Mouse (Mus musculus) adrenal gland, postnatal 25 days (tissue): ENCODE measurements around the gene Ccdc9. TPM values are rescaled to one million over a fixed set of nuclear protein-coding genes. Genes with fewer than 3 reads are reported as not detected.

Source experiments
- DNase-seq: peaks from one replicate; pipeline ENCODE4 v3.0.0; 2021; ENCODE audit warnings: mixed read lengths
- long read RNA-seq: library from polyadenylated mRNA; stranded (forward); transcript quantifications from one replicate; pipeline ENCODE4 v2.0.0, GENCODE M21; 2021
- total RNA-seq: library from RNA; stranded (reverse); gene quantifications from 2 replicates; pipeline ENCODE4 v1.2.3, GENCODE M21; 2021

Ccdc9 gene
- 83.5 and 93.6 TPM in 2 replicates for total RNA-seq
- long read RNA-seq, partial matches to known transcripts, result 27 of 47 reads
- long read RNA-seq, other reads (novel, unspliced or antisense), result 18 of 47 reads

DNA sequence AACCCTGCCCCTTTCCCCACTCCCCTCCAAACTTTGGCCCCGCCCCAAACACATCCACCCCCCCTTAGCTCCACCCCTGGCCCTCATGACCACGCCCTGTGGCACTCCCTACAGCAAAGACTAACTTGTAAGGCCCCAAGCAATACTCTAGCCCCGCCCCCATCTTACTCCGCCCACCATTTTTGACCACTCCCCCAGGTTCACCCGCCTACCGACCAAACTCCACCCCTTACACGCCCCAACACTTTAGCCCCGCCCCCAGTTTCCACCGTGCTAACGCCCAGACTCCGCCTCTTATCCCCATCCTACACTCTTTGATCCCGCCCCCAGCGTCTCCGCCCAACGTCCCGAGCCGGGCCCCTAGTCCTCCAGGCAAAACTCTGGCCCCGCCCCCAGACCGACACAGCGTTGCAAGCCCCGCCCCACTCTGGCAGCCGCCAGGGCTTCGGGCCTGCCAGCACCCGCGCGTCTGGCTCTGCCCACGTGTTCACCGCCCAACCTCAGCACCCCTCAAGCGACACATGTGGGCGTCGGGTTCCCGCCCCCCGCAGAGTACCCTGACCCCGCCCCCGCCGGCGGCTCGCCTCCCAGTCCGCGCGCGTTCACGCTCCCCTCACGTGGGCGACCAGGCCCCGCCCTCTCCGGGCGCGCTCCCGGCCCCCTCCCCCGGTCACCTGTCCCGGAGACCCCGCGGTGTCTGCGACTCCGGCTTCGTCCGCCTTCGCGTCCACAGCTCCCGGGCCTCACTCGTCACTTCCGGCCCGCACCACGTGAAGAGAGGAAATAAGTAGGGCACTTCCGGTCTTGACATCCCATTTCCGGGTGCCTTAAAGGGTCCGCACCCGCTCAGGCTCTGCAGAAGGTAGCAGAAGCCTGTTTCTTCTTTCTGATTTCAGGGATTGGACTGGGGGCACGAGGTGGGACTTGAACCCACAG, at the start of gene Ccdc9:
TSS of gene Ccdc9 (minus strand) at position 770 of the 936 bp plus-strand sequence.
- DNase-seq, result peak; percentile 100

DNA sequence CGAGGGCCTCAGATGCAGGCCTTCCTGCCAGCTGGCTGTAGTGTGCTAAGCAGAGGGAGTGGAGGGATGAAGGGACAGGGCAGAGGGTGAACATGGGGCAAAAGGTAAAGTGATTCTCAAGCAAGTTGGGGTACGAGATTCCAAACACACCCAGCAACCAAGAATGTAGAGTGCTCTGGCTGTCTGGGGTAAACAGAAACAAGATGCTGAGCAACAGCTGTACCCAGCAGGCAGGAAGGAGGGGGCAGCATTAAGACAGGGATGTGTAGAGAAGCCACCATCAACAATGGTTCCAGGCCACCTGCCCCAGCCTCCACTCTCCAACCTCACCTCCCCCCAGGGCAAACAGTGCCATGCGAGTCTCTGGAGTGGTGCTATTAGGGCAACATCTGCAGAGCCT, 42.6 kb upstream of the Ccdc9 start:
- DNase-seq, result no peak

DNA sequence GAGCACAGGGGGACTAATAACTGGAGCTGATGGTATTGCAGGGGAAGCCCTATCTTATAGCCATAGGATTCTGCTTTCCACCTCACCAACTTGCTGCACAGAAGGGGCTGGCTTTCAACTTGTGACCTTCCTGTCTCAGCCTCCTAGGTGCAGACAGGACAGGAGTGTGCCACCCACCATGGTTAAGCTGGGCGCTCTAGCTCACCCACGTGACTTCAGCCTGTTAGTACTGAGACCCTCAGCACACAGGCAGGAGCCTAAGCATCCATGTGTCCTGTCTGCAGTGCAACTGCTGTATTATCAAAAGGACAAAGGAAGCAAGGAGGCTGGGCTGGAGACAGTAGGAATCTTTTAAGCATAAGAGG, 40.0 kb upstream of the Ccdc9 start:
- no peak for DNase-seq

DNA sequence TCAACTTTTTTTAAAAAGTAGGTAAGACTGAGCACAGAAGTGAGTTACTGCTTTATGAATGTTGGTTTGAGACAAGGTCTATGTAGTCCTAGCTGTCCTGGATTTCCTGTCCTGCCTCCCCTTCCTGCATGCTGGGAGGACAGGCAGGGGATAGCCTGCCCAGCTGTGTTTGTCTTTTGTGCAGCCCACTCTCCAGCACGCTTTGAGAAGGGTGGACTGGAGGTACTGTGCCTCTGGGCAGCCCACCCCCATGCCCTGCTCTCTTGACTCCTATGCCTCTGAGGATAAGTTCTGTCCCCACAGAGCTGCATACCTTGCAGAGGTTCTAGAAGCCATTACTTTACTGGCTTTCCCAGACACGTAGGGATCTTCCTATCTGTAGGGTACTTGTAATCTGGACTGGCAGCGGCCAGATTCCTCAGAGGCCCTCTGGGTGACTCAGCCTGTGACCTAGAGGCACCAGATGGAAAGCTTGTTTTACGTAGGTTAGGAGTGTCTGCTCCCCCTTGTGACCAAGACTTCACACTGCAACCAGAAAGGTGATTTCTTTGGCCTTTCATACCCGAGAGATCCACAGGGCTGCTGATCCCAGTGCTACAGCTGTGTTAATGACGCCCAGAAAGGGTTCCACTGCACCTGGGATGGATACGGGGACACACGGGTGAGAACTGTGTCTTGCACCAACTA, 39.5 kb upstream of the Ccdc9 start:
- peak; percentile 60 for DNase-seq

DNA sequence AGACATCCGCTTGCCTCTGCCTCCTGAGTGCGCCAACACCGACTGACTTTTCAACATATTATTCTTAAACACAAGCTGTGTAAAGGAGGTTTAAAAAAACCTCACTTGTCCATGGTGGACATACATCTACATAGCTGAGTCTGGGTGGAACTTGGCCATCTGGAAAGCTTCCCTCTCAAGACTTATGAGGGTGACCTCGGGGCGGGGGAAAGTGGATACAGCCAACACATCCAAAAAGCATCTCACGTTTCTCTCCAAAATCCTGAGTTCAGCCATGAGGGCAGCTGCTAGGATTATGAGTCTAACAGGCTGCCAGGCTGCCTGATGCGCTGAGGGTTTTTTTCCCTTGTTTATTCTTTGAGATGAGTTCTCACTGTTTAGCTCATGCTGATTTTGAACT, 38.1 kb upstream of the Ccdc9 start:
- DNase-seq, result no peak

DNA sequence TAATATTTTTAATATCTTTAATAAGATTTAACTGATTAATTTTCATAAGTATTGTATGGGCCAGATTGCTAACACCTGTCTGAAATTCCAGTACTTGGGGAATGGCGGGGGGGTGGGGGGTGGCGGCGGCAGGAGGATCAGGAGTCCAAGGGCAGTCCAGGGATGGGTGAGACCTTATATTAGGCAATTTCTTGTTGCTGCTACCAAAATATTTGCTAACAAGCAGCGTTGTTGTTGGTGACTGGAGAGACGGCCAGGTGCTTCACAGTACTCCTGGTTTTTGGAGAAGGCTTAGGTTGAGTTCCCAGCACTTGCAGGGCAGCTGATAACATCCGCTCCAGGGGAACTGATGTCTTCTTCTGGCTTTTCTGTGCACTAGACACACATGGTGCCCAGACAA, 33.9 kb upstream of the Ccdc9 start:
- no peak for DNase-seq

DNA sequence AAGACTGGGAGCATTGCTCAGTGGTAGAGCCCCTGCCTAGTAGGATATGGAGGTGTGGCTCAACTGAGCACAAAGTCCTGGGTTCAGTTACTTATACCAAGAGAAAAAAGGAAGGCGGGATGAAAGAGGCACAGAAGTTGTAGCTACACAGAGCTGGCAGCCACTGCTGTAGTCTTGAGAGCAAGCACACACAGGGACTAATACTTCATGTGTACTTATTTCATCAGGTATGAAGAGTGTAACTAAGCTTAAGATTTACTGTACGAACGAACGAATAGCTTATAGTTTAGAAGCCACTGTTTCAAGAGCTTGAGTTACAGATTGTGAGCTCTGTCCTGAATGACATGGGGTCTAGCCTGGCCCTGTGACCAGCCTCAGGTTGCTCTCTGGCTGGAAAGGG, 32.6 kb upstream of the Ccdc9 start:
- DNase-seq, result no peak

DNA sequence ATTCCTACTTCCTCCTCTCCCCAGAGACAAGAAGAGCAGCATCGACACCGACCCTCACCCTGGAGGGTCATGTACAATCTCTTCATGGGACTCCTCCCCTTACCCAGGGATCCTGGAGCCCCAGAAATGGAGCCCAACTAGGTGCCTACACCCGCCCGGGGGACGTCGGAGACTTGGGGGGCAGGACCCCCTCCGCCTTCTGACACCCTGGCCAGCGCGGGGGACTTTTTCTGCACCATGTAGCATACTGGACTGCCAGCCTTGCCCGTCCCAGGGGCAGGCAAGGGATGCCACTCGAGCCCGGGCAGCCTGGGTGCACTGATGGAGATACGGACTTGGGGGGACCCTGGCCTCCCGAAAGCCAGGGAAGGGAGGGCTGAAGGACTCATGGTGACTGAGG, 30.5 kb upstream of the Ccdc9 start:
- no peak for DNase-seq

DNA sequence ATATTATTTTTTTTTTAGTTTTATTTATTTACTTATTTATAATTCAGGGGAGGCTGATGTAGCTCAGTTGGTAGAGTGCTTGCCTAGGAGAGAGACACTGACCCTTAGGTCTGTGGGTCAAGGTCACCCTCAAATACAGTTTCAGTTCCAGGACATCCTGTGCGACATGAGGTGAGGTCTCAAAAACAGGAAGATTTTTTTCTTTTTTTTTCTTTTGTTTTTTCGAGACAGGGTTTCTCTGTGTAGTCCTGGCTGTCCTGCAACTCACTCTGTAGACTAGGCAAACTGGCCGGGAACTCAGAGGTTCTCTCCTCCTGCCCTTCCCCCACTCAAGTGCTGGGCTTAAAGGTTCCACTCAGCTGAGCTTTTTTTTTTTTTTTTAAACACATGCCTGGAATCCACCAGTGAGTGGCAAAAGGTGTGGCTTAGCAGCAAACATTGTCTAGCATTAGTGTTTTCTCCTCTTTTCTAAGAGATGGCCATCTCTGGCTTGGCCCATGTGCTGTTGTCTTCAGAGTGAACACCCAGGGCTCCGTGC, 28.7 kb upstream of the Ccdc9 start:
- DNase-seq, result no peak

DNA sequence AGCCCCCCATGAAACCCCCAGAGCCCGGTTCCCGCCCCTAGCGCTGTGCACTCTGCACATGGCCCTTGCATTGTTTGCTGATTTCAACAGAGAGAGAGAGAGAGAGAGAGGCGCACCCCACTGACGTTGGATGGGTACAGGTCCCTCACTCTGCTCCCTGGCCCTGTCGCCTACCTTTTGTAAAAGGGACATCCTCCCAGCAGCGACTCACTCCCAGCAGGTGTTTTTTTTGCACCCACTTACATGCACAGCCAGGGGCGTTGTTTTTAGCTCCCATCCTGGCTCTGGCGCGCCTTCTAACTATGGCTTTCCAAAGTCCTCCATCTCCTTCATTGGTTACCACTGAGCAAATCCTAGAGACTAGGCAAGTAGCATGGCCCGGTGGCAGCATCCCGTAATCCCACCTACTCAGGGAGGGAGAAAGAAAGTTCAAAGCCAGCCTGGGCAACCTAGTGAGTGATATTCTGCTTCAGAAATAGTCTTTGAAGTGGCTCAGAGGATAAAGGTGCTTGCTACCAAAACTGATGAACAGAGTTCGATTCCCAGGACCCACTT, 27.7 kb upstream of the Ccdc9 start:
- no peak for DNase-seq

DNA sequence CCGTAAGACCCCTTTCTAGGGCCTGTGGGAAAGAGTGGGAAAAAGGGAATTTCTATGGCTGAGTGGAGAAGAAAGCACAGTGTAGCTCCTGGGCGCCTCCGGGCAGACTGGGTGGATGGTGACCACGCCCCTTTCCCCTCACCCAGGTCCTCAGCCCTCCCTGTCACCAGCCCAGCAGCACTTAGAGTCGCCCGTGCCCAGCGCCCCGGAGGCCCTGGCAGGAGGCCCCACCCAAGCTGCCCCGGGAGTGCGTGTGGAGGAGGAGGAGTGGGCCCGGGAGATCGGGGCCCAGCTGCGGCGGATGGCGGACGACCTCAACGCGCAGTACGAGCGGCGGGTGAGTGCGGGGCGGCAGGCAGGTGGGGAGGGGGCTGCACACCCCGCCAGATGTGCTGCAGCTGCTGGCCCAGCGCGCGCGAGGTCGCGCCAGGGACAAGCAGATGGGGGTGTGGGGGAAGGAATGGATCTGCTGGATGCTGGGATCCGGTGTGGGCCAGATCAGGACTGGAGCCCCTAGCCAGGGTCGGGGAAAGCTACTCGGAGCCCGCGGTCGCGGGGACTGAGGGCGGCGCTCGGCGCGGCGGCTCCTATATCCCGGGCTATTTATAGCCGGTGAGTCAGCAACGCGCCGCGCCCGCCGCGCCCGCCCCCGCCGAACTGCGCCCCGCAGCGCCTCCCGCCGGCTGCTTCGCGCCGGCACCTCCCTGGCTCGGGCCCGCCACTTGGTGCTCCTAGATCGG, 27.1 kb upstream of the Ccdc9 start:
- DNase-seq, result peak; percentile 90

DNA sequence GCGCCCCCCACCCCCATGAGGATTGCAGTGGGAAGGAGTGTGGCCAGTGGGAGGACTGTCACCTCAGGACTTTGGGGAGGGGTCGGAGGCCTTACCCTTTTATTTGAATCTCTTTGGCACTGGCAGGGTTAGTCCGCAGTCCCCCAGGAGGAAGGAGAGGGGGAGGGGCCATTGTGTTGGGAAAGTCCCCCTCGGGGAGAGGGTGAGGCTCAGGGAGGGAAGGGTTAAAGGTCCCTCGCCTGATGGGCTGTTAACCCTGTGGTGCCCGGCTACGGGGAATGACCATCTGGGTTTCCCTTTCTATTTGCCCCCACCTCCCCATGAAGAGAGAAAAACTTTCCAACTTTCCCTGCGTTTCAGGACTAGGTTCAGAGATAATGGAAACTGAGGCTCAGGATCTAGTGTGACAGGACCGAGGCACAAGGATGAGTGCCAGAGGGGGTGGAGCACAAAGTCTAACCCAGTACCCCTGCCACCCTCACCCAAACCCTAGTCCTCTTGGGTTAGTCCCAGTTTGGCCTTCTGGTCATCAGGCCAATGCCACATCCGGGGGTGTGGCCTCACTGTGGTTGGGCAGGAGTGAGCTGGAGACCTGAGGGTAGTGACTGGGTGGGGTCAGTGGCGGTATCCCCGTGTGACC, 26.2 kb upstream of the Ccdc9 start:
- DNase-seq, result peak; percentile 60

DNA sequence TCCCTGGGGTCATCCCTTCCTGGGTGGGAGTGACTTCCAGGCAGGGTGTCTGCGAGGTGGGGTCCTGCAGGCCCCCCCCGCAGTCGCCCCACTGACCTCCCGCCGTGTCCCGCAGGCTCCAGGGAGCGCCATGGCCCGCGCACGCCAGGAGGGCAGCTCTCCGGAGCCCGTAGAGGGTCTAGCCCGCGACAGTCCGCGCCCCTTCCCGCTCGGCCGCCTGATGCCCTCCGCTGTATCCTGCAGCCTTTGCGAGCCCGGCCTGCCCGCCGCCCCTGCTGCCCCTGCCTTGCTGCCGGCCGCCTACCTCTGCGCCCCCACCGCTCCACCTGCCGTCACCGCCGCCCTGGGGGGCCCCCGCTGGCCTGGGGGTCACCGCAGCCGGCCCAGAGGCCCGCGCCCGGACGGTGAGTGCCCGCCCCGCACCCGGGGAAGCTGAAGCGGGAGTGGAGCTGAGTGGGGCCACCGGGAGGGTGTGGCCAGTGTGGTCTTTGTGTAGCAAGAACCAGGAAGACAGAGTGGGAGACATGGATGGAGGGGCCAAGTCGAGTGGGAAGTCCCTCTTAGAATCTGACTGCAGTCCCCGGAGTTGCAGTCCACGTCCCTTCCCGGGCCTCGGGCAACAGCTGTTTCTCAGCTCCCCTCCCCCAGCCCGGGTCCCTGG, 25.5 kb upstream of the Ccdc9 start:
- peak; percentile 26 for DNase-seq

DNA sequence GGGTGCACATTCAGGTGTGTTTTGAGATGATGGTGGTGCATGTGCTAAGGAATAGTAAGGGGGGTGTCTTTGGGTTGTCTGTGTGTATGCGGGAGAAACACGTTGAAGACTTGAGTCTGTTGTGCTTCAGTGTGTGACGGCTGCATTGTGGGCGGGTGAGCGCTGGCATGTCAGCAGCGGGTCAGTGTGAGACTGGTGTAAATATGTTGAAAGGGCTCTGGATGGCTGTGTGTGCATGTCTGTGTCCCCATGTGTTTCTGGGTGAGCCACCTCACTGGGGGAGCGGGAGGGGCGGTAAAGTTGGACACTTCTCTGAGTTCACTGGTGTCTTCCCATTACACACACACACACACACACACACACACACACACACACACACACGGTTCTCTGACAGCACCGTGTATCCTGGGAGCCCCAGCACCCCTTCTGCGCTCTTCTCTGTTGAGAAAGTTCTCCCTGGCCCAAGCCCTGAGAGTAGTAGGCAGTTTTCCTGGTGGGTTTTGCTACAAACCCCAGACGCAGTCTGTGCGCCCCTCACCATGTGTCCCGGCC, 24.9 kb upstream of the Ccdc9 start:
- no peak for DNase-seq

DNA sequence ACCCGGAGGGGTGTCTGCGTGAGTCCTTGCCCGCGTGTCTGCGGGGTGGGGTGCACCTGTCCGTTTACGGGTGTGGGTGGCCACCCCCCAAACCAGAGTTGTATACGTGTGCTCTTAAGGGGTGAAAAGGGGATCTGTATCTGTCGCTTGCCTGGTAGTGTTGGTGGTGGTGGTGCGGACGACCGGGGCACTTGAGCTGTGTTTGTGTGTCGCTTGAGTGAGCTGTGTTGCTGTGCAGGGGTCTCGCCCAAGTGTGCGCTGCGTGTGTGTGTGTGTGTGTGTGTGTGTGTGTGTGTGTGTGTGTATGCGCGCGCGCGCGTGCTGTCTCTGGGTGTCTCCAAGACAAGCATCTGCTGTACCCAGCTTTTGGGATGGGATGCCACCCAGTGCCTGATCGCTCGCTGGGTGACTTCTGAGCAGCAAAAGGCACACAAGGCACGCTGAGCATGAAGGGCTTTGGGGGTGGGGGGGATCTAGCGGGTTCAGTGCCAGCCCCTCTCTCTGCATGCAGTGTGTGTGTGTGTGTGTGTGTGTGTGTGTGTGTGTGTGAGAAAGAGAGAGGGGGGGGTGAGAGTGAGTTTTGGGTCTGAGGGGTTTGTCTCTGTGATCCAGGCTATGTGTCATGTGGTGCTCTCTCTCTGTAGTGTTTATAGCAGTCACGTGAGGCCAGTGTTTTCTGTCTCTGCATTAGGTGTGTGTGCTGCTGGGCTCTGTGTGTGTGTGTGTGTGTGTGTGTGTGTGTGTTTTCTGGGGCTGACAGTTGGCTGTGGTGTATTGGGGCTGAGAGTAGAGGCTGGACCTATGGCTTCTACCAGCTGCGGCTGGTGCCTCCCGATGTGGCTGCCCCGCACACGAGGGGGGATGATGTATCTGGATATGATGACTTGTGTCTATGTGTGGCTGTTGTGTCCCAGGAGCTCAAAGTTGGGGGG, 24.2 kb upstream of the Ccdc9 start:
- DNase-seq, result peak; percentile 26

DNA sequence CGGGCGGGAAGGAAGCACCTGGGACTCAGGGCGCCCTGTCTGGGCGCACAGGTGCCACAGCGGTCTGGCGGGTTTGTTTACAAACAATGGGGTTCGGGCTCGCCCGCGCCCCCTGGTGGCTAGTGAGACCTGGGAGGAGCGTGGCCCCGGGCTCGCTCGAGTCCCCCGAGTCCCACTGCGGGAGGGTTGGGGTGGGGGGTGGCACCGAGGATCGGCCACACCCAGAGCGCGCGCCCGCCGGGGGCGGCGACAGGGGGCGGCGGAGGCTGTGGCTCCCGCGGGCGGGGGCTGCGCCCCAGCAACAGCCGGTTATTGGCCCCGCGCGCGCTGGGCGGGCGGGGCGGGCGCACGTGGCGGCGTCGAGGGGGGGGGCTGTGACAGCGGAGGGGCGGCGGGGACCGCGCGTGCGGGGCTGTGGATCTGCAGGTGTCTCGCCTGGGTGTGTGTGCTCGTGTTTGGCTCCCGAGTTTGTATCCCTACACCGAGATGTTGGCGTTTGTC, 23.5 kb upstream of the Ccdc9 start:
- DNase-seq, result peak; percentile 87

DNA sequence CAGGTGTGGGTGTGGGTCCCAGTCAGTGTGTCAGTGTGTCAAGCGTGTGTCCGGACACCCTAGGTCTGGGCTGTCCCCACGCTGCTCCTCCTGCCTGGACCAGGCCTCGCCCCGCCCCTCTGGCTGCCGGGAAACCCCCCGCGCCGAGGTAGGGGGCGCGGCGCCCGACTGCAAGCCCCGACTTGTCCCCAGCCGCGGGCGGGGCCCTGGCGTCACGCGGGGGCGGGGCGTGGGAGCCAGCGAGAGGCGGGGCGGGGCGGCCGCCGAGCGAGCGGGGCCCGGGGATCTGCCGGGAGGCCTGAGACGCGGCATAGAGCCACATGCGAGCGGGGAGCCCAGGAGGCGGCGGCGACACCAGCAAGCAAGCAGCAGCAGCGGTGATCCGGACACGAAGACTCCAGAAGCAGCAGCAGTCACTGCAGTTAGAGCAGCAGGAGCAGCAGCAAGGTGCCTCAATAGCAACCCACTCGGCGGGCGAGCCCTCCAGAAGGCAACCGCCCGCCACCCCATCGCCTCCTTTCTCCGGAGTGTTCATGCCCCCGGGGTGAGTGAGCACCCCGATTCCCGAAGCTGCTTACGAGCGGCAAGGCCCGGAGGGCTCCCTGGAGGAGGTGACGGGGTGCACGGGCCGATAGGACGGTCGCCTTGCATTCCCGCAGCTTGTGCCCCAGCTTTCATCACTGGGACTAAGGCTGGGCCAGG, 22.9 kb upstream of the Ccdc9 start:
- peak; percentile 95 for DNase-seq

DNA sequence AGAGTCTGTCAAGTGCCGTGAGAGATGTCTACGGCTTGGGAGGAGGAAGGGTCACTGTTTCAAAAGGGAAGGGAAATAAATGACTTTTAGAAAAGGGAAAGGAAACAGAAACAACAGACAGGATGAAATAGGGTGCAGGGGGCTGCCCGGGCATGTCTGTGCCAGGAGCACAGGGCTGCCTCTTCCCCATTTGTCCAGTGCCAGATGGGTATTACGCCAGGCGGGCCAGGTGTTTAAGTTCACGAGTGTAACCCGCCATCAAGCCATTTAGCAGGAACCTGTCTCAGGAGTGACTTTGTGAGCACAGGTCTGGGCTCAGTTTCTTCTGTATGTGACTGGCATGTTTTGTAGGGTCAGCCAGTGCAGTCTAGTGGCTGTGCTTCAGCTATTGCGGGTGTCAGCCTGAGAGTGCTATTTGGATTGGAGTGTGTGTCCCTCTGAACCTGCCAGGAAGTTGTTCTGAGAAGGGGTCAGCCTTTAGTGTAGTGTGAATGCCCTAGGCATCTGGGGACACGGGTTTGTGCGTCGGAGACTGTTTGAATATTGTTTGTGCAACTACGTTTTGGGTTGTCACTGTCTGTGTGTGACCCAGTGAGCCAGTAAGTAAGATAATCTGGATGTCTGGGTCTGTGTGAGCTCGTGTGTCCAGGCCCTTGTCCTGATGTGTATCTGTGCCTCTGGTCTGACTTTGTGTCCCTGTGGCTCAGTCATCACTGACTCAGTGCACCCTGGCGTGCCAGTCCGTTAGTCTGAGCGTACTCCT, 22.1 kb upstream of the Ccdc9 start:
- no peak for DNase-seq
